Mouse (Mus musculus): ENCODE results near the gene Ptafr.

- TF ChIP-seq POLR2A (IDR thresholded peaks at IDR 0.05; ENCODE audit: low read depth, low read length), result no peak
- TF ChIP-seq CTCF (IDR thresholded peaks at IDR 0.05; ENCODE audit: extremely low read depth, insufficient read depth, insufficient read length, insufficient replicate concordance), result no peak
Observed at GRCm38 (mm10) chr4:132524321-132524741, 39.5 kb upstream of the Ptafr start.
